Mouse (Mus musculus): ENCODE data around the gene Mmp23. TPM values are rescaled to one million over a fixed set of nuclear protein-coding genes. Genes with fewer than 3 reads are reported as not detected.
"Not testable (repeated sequence)": the region's sequence is repeated elsewhere in the genome, so short reads cannot be mapped to it uniquely, and the experiment has no call there.

Gene Mmp23
- 1 to 10 TPM; 2.7 to 4.1 TPM for total RNA-seq (2021)
- long read RNA-seq, partial matches to known transcripts: 1 of 1 reads
- long read RNA-seq, other reads (novel, unspliced or antisense): 0 of 1 reads

- peak in 1 of 2 experiments; percentile 45 for DNase-seq (ENCODE audit: low spot score in 2 of 2)
Observed at GRCm38 (mm10) chr4:155653086-155653450, at the start of gene Mmp23. Mmp23 (minus strand) TSS chr4:155653384.

GRCm38 (mm10) chr4:155700425-155700824 lies 47.2 kb upstream of the Mmp23 start:
- no peak for DNase-seq (ENCODE audit: low spot score in 2 of 2)

GRCm38 (mm10) chr4:155696261-155697255 lies 43.4 kb upstream of the Mmp23 start:
- DNase-seq (ENCODE audit: low spot score in 2 of 2): no peak

GRCm38 (mm10) chr4:155695531-155696062 lies 42.4 kb upstream of the Mmp23 start:
- no peak for DNase-seq (ENCODE audit: low spot score in 2 of 2)

GRCm38 (mm10) chr4:155694482-155695401 lies 41.6 kb upstream of the Mmp23 start:
- peak; percentile 77 to 83 for DNase-seq (ENCODE audit: low spot score in 2 of 2)

GRCm38 (mm10) chr4:155694111-155694481 lies 40.9 kb upstream of the Mmp23 start, which contains the start of gene Fndc10:
Fndc10 (plus strand) TSS chr4:155694342.
- DNase-seq (ENCODE audit: low spot score in 2 of 2): peak; percentile 73 to 82

- DNase-seq (ENCODE audit: low spot score in 2 of 2): no peak
Observed at GRCm38 (mm10) chr4:155692421-155692820, 39.2 kb upstream of the Mmp23 start.

GRCm38 (mm10) chr4:155690571-155691375 lies 37.6 kb upstream of the Mmp23 start:
- DNase-seq (ENCODE audit: low spot score in 2 of 2): peak; percentile 79 to 83

GRCm38 (mm10) chr4:155687764-155688163 lies 34.6 kb upstream of the Mmp23 start:
- DNase-seq (ENCODE audit: low spot score in 2 of 2): not testable (repeated sequence)

- DNase-seq (ENCODE audit: low spot score in 2 of 2): not testable (repeated sequence)
Observed at GRCm38 (mm10) chr4:155683670-155684277, 30.6 kb upstream of the Mmp23 start.

- peak in 1 of 2 experiments; percentile 43 for DNase-seq (ENCODE audit: low spot score in 2 of 2)
Observed at GRCm38 (mm10) chr4:155675991-155676390, 22.8 kb upstream of the Mmp23 start.

GRCm38 (mm10) chr4:155672082-155672481 lies 18.9 kb upstream of the Mmp23 start:
- no peak for DNase-seq (ENCODE audit: low spot score in 2 of 2)

GRCm38 (mm10) chr4:155670236-155670635 lies 17.1 kb upstream of the Mmp23 start:
- DNase-seq (ENCODE audit: low spot score in 2 of 2): not testable (repeated sequence)

GRCm38 (mm10) chr4:155669598-155670075 lies 16.5 kb upstream of the Mmp23 start:
- no peak for DNase-seq (ENCODE audit: low spot score in 2 of 2)

- DNase-seq (ENCODE audit: low spot score in 2 of 2): peak; percentile 97 to 98
Observed at GRCm38 (mm10) chr4:155668689-155669597, 15.8 kb upstream of the Mmp23 start, which contains the start of gene Mib2. Mib2 (minus strand) TSS chr4:155669198.

- DNase-seq (ENCODE audit: low spot score in 2 of 2): no peak
Observed at GRCm38 (mm10) chr4:155666903-155667302, 13.7 kb upstream of the Mmp23 start.

GRCm38 (mm10) chr4:155660641-155661040 lies 7.5 kb upstream of the Mmp23 start:
- DNase-seq (ENCODE audit: low spot score in 2 of 2): no peak

GRCm38 (mm10) chr4:155658961-155659360 lies 5.8 kb upstream of the Mmp23 start:
- no peak for DNase-seq (ENCODE audit: low spot score in 2 of 2)
